23 mouse cellular contexts compared by ENCODE assay signal in the genomic region with DNA sequence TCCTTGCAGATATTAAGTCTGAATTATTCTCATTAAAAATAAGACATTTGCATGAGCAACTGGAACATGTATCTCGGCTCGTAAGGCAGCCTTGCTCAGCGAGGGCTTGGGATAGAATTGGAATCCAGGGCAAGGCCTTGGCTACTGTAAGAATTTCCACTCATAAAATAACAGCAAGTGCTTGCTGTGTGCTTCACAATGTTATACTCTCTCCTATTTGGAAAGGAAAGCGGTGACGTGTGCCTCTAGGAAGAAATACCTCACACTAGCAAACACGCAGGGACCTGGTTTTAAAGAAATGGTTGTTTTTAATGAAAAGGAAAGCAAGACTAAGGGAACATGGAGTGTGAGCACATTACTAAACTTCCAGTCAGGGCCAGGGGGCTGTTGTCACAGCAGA.
"Had no signal": no experiment of that assay in that cellular context is flagged by ENCODE, and none has a peak within 500 bp of the region (broad histone marks: within the 10 kb centered on the region; RNA-seq: fewer than 3 reads in every experiment).

No protein-coding gene starts in this region.

- H3K9ac ChIP-seq: heart, embryonic 12.5 days; hindbrain, embryonic 12.5 days; hindbrain, embryonic 15.5 days; kidney, embryonic 15.5 days; liver, embryonic 12.5 days; liver, embryonic 14.5 days had no signal

- H3K27ac ChIP-seq: heart, embryonic 10.5 days; hindbrain, embryonic 10.5 days; hindbrain, embryonic 12.5 days; hindbrain, embryonic 15.5 days; hindbrain, postnatal 0 days; kidney, embryonic 15.5 days; kidney, postnatal 0 days; left cerebral cortex, adult 2 months; liver, embryonic 12.5 days; liver, embryonic 14.5 days had no signal

- ATAC-seq: forebrain, embryonic 16.5 days; hindbrain, postnatal 0 days; intestine, embryonic 16.5 days; liver, embryonic 12.5 days had no signal

- H3K27me3 ChIP-seq: heart, embryonic 12.5 days; hindbrain, embryonic 12.5 days; hindbrain, embryonic 15.5 days; liver, embryonic 12.5 days had no signal

- H3K36me3 ChIP-seq: heart, embryonic 10.5 days; heart, embryonic 12.5 days; hindbrain, embryonic 10.5 days; hindbrain, embryonic 12.5 days; hindbrain, embryonic 15.5 days; kidney, embryonic 15.5 days; liver, embryonic 12.5 days had no signal

- H3K4me3 ChIP-seq: heart, embryonic 10.5 days; heart, embryonic 12.5 days; hindbrain, embryonic 10.5 days; hindbrain, embryonic 12.5 days; hindbrain, embryonic 15.5 days; kidney, embryonic 15.5 days; left cerebral cortex, adult 2 months; liver, embryonic 12.5 days had no signal

- H3K4me2 ChIP-seq: heart, embryonic 12.5 days; hindbrain, embryonic 12.5 days; hindbrain, embryonic 15.5 days; kidney, embryonic 15.5 days; liver, embryonic 12.5 days had no signal

- DNase-seq: gastrocnemius, postnatal 14 days; heart, adult 18-20 months; heart, postnatal 10 days; heart, postnatal 4 days; kidney, adult 11 months; kidney, adult 2 months; kidney, adult 9 months; kidney, postnatal 14 days; kidney, postnatal 36 days; layer of hippocampus, postnatal 36 days had no signal

- H3K9me3 ChIP-seq: heart, embryonic 10.5 days; hindbrain, embryonic 10.5 days; hindbrain, embryonic 12.5 days; hindbrain, embryonic 15.5 days; kidney, embryonic 15.5 days; liver, embryonic 12.5 days had no signal

- H3K4me1 ChIP-seq: heart, embryonic 10.5 days; hindbrain, embryonic 15.5 days had no signal
